Mouse (Mus musculus) T-helper 1 cell (primary cell): Measurements from ENCODE around the gene Cdh4.

Experiments
- in situ Hi-C: fragments of 300-600 bp; cut with MboI, MseI; formaldehyde crosslinking; loops from one replicate; pipeline ENCODE4 v1.15.1; 2025; ENCODE audit warnings: high pct_unique_total_duplicates

Gene Cdh4

GRCm38 (mm10) chr2:179538535-179538934 lies 96.3 kb downstream of the Cdh4 start:
- in situ Hi-C loops, result no loop called here

DNA sequence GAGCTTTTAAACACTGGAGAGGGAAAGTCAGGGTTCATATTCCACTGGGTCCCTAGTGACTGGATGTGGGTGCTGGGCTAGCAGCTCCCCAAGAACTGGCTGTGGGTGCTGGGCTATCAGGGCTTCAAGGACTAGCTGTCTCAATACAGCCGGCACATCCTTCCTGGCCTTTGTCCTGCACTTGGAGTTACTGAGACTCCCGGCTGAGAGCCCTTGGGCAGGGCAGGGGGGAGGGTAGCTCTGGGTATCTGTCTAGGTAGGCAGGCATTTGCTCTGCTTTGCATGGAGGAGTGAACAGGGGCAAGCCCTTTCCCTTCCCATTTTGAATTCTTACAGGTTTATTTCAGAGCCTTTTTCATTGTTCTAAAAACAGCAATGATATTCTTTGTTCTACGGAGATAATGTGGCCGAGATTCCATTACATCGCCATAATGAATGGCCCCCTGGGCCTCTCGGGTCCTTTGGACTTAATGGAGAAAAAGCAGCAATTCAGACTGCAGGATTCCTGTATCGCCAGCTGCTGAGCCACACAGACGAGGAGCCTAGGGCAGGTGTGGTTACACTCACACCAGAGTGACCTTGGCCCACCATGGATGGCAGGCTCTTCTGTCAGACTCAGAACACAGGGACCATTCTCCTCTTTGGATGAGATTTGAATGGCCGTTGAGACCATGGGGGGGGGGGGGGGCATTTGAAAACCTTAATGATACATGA lies 97.5 kb downstream of the Cdh4 start:
- in situ Hi-C loops, result no loop called here

- in situ Hi-C loops, result no loop called here
Observed at GRCm38 (mm10) chr2:179541096-179541495, 98.9 kb downstream of the Cdh4 start.

DNA sequence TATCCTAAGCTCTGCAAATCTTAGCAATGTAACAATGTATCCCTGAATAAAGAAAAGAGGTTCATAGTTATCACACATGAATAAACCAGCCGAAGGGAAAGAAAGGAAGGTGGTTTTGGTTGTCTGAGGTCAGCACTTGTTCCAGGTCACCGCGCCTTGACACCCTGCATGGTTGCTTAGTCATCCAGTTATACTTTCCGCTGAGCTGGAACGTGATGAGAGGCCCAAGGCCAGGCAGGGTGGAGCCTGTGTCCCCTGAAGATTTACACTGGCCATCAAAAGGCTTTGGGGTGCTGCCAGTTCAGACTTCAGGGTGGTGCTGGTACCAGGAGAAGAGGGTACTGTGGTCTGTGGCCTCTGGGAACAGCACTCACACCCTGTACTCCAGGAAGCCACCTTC lies 105.4 kb downstream of the Cdh4 start:
- in situ Hi-C loops, result no loop called here

DNA sequence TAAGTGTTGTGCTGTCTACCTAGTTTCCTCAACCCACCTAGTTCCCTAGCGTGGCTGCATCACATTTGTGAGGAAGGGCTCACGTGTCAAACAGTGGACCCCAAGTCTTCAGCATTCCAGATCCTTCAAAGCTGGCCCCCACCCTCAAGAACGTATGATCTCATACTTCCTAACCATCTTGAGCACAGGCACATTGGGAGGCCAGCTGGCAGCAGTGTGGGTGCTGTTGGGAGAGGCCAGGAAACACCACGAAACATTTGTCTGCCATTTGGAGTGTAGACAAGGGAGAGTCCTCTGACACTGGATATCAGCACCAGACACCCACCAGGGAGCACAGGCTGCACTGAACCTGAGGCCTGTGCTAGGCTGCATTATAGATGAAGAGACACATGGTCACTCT lies 113.7 kb downstream of the Cdh4 start:
- in situ Hi-C loops, result no loop called here

DNA sequence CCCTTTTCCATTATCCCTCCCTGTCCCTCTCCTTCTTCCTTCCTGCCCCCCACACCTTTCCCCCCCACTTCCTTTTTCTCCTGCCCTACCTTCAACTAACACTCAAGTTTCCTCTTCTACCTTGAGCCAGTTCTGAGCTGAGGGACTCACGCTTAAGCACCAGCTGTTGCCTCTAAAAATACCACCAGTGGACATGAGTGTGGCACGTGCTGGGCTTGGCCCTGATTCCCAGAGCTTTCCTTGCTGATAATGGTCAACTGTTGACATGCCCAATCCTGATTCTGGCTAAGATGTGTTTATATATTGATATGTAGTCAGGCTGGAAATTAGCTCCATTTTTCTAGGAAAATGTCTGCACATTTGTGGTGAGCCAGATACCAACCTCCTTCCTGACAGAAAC lies 120.1 kb downstream of the Cdh4 start:
- in situ Hi-C loops, result no loop called here

DNA sequence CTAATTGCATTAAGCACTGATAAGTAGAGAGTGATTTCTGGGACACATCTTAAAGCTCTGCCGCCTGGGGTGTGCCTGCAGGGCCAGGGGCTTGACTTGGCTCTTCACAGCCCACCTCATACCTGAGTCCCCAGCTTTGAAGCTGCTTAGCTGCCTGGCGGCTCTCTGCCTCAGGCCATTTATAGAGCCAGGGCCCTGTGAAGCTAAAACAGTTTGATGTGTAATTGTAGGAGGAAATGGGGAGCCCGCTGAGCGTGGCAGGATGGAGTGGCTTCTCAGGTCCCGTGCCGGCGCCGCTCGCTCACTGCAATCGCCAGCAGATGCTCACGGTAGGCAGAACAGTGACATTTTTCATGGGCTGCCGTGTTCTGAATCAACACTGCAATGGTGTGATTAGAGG lies 123.4 kb downstream of the Cdh4 start:
- in situ Hi-C loops, result no loop called here

DNA sequence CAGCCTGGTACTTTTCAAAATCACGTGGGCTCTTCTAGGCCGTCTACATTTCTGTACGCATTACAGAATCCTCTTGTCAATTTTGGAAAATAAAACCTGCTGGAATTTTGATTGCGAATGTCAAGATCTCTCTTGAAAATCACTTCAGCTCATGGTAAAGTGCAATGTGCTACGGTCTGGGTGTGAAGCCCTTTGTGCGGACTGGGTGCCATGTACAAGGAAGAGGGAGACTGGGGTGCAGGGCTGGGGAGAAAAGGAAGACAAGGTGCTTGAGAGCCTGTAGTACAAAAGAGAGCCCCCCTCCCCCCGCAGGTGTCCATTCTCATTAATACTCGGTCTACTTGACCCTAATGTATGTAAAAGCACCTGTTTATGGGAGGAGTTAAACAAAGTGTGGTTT lies 125.7 kb downstream of the Cdh4 start:
- in situ Hi-C loops, result no loop called here

DNA sequence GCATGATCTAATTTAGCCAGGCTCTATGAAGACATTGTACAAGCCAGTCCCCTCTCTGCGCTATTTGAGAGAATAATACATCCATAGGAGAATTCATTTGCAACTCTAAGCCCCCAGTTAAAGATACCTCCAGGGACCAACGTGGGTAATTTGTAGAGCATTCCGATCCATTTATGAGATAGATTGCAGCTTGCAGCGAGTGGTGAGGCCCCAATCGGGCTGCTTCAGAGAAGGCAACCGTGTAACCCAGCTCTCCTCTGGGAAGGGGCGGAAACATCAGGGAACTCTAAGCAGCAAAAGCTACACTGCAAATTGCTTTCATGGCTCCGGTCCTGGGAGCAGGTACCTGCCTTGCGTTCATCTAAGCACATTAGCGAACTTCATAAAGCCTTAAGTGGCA lies 126.9 kb downstream of the Cdh4 start:
- in situ Hi-C loops, result no loop called here

- in situ Hi-C loops, result no loop called here
Observed at GRCm38 (mm10) chr2:179571175-179571769, 129.0 kb downstream of the Cdh4 start.

DNA sequence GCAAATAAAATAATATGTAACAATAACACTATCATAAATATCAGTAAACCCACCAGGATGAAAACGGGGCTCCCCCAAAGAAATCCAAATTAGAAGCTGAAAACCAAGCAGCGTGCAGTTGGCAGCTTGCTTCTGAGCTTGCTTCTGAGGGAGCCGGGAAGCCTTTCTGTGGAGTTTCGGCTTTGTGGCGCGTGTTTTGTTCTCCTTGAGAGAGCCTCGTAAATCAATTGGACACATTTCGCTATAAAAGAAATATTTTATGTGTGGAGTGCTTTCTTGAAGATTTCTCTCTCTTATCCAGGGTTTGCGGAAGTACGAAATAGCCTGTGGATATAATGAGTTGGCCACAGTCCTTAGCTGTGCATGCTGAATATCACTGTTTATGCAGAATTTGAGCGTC lies 131.1 kb downstream of the Cdh4 start:
- in situ Hi-C loops, result no loop called here

- in situ Hi-C loops, result no loop called here
Observed at GRCm38 (mm10) chr2:179573786-179574185, 131.6 kb downstream of the Cdh4 start.

- in situ Hi-C loops, result no loop called here
Observed at GRCm38 (mm10) chr2:179575585-179575984, 133.4 kb downstream of the Cdh4 start.

GRCm38 (mm10) chr2:179576221-179576620 lies 134.0 kb downstream of the Cdh4 start:
- in situ Hi-C loops, result no loop called here

GRCm38 (mm10) chr2:179578329-179578728 lies 136.1 kb downstream of the Cdh4 start:
- in situ Hi-C loops, result no loop called here

GRCm38 (mm10) chr2:179578842-179579241 lies 136.6 kb downstream of the Cdh4 start:
- in situ Hi-C loops, result no loop called here

GRCm38 (mm10) chr2:179580415-179580814 lies 138.2 kb downstream of the Cdh4 start:
- in situ Hi-C loops, result no loop called here

- in situ Hi-C loops, result no loop called here
Observed at GRCm38 (mm10) chr2:179581058-179581457, 138.8 kb downstream of the Cdh4 start.

GRCm38 (mm10) chr2:179582966-179583365 lies 140.7 kb downstream of the Cdh4 start:
- in situ Hi-C loops, result no loop called here

DNA sequence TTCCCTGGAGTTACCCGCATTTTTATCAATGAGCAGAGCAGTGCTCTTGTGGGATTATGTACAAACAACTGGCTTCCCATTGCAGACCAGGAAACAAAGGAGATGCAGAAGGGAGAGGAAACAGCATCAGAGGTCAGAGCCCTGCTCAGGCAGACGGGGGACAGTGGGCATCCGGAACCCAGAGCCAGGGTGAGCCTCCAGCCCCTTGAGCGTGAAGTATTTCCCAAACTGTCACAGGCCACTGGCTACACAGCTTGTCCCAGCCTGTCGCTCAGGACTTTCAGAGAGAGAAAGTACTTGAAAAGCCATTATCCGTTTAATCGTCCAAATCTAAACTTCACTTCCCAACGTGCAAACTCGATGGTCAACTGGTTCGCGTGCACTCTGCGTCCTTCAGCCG lies 142.4 kb downstream of the Cdh4 start:
- in situ Hi-C loops, result no loop called here

DNA sequence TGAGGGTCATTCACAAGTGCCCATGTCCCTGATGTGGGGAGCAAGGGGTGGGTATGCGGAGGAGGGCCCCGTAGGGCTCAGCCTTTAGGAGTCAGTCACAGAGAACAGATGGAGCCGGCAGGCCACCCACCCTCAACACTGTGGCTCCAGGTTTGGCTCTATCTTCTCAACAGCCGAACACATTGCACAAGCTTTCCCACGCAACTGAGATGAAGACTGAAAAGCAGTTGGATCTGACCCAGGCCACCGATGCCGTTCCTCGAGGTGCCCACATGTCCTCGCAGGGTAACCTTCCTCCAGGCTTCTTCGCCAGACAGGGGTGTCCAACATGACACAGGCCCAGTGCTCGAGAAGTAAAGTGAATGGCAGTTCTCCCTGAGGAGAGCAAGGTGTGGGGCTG lies 144.2 kb downstream of the Cdh4 start:
- in situ Hi-C loops, result no loop called here

- in situ Hi-C loops, result no loop called here
Observed at GRCm38 (mm10) chr2:179587069-179587468, 144.8 kb downstream of the Cdh4 start.

DNA sequence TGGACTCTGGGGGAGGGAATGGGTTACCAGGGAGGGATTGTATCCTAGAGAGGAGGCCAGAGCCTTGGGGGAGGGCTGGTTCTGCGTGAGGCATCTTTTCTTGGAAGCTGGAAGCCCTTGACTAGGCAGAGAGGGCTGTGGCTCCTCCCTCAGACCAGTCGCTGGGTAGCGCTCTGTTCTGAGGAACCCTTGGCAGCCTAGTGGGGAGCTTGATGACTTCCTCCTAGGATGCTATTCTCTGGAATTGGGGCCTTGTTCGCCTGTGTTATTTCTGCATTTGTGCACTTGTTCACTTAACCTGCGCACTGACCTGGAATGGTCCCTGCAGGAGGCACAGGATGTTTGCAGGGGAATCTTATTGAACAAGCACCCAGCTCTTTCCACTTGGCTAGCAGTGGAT lies 149.4 kb downstream of the Cdh4 start:
- in situ Hi-C loops, result no loop called here

DNA sequence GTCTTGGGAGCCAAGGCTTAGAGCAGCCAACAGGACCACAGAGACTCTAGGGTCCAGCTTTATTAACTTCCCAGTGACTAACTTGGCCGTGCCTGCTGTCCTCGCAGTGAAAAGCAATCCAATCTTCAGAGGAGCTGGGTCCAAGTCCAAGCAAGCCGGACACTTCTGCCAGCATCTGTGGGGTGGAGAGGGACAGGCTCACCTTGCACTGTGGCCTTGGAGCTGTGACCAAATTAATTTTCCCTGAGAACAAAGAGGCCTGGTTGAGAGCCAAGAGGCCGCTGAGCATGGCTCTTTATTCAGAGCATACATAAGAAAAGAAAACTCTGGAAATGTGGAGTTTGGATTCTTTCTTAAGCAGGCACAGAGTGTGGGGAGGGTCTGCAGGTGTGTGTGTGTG lies 152.8 kb downstream of the Cdh4 start:
- in situ Hi-C loops, result no loop called here
